Comparison of ENCODE assay signal across 8 mouse cellular contexts in genomic region chr2:50296109-50296986, GRCm38 (mm10). TPM values are rescaled to one million over a fixed set of nuclear protein-coding genes. Genes with fewer than 3 reads are reported as not detected.
DNase-seq lines count a peak whose midpoint lies in the region; ATAC-seq and TF ChIP-seq lines count a peak whose summit lies in the region.

Gene Mmadhc, minus strand, starts transcription at chr2:50296801.

- H3K4me1 ChIP-seq in cerebellum, adult 2 months (ENCODE audit: control insufficient read depth, insufficient read depth, low read length) = no peaks in the 10 kb centered on the region; the same call in 1 of the 2 replicates
- H3K4me1 ChIP-seq in forebrain, postnatal 0 days (ENCODE audit: insufficient read depth) = peaks cover 16% of the 10 kb centered on the region
- H3K4me1 ChIP-seq in lung, postnatal 0 days (ENCODE audit: insufficient read depth, low read depth, low read length) = peaks cover 12% of the 10 kb centered on the region; the same call in 1 of the 2 replicates

- no peaks in the 10 kb centered on the region for H3K27me3 ChIP-seq in cerebellum, adult 2 months (ENCODE audit: control insufficient read depth, insufficient read depth, low read length)
- H3K27me3 ChIP-seq in forebrain, postnatal 0 days (ENCODE audit: insufficient read depth, low read length) = no peaks in the 10 kb centered on the region
- H3K27me3 ChIP-seq in lung, postnatal 0 days (replicated peaks; ENCODE audit: insufficient read depth, low read length) = no peaks in the 10 kb centered on the region

- H3K4me3 ChIP-seq in cerebellum, adult 2 months (replicated peaks; ENCODE audit: insufficient read depth, low read depth, low read length) = peak within 1 kb of the TSS; percentile 96
- H3K4me3 ChIP-seq in forebrain, postnatal 0 days (ENCODE audit: low read depth, low read length) = peak within 1 kb of the TSS; percentile 86
- H3K4me3 ChIP-seq in lung, postnatal 0 days (ENCODE audit: low read depth, low read length) = peak within 1 kb of the TSS; percentile 63

- H3K9ac ChIP-seq in forebrain, postnatal 0 days = peak within 1 kb of the TSS; percentile 97
- peak within 1 kb of the TSS; percentile 94 for H3K9ac ChIP-seq in lung, postnatal 0 days (replicated peaks; ENCODE audit: low read depth)

- peak within 1 kb of the TSS; percentile 51 for H3K4me2 ChIP-seq in forebrain, postnatal 0 days (ENCODE audit: low read depth)
- H3K4me2 ChIP-seq in lung, postnatal 0 days (replicated peaks; ENCODE audit: low read depth, low read length) = peak within 1 kb of the TSS; percentile 52

- TF ChIP-seq POLR2A in cerebellum, adult 2 months (IDR thresholded peaks at IDR 0.05; ENCODE audit: borderline replicate concordance, insufficient read depth, low read length) = peak; percentile 91

- ATAC-seq in forebrain, postnatal 0 days = peak; percentile 98
- peak; percentile 98 for ATAC-seq in lung, postnatal 0 days

- H3K36me3 ChIP-seq in forebrain, postnatal 0 days (ENCODE audit: insufficient read depth) = peaks cover under 1% of the 10 kb centered on the region; the same call in 1 of the 2 replicates
- H3K36me3 ChIP-seq in lung, postnatal 0 days (ENCODE audit: insufficient read depth, low read length) = no peaks in the 10 kb centered on the region

- no peak for TF ChIP-seq EP300 in lung, postnatal 0 days (IDR thresholded peaks at IDR 0.05)

- TF ChIP-seq CTCF in cerebellum, adult 2 months (IDR thresholded peaks at IDR 0.05; ENCODE audit: borderline replicate concordance, insufficient read depth, low read depth, low read length) = no peak
- no peak for TF ChIP-seq CTCF in forebrain, postnatal 0 days (IDR thresholded peaks at IDR 0.05; ENCODE audit: low read depth)
- no peak for TF ChIP-seq CTCF in lung, postnatal 0 days (IDR thresholded peaks at IDR 0.05)

- WGBS in cerebellum, adult 2 months = under 1% methylated on average over 58 of the region's 58 CpGs
- under 1% methylated on average over 57 of the region's 58 CpGs for WGBS in forebrain, postnatal 0 days
- under 1% methylated on average over 58 of the region's 58 CpGs for WGBS in lung, postnatal 0 days

- peak within 1 kb of the TSS; percentile 86 for H3K27ac ChIP-seq in cerebellum, adult 2 months (ENCODE audit: insufficient read depth, low read length)
- peak within 1 kb of the TSS; percentile 89 for H3K27ac ChIP-seq in forebrain, postnatal 0 days (ENCODE audit: low read depth, low read length)
- H3K27ac ChIP-seq in lung, postnatal 0 days (ENCODE audit: low read length) = peak within 1 kb of the TSS; percentile 95

- H3K9me3 ChIP-seq in forebrain, postnatal 0 days (ENCODE audit: low read length) = no peaks in the 10 kb centered on the region
- no peaks in the 10 kb centered on the region for H3K9me3 ChIP-seq in lung, postnatal 0 days (ENCODE audit: low read length)

- peak; percentile 92 for DNase-seq in MEL-GATA-1-ER (ENCODE audit: extremely low read depth, low read depth)
- peak; percentile 94 for DNase-seq in cerebellum, adult 2 months
- DNase-seq in forebrain, postnatal 0 days = peak; percentile 95
- DNase-seq in heart, postnatal 4 days = peak; percentile 94
- DNase-seq in layer of hippocampus, adult 9-11 months = peak; percentile 92
- DNase-seq in lung, postnatal 0 days (ENCODE audit: low spot score) = peak; percentile 98
- peak; percentile 84 for DNase-seq in ovary, postnatal 14 days (ENCODE audit: low spot score)
- DNase-seq in thymus, postnatal 14 days = peak; percentile 91

RNA-seq across cellular contexts. Expression of gene Mmadhc, which starts in this region (rescaled TPM):
- 70.0 and 70.5 TPM in 2 replicates for polyA plus RNA-seq in cerebellum, adult 2 months (2012; rRNA removed)
- total RNA-seq in forebrain, postnatal 0 days (2014; rRNA removed) = 60.0 and 60.9 TPM in 2 replicates
- 132 and 142 TPM in 2 replicates for polyA plus RNA-seq in forebrain, postnatal 0 days (2015; fragmentation: Nextera tagmentation; extraction: Ambion mirVana)
- 100 to 1,000 TPM; 133 to 135 TPM for total RNA-seq in heart, postnatal 4 days (2021)
- 102 and 109 TPM in 2 replicates for polyA plus RNA-seq in lung, postnatal 0 days (2015; fragmentation: Nextera tagmentation; extraction: Ambion mirVana)

Comparison
In these comparisons a context has a peak if more than half of its experiments do, and no peak if none do; other contexts are left out.
1. Peak in every context shown above with its lines: DNase-seq, ATAC-seq, H3K4me3 ChIP-seq and H3K27ac ChIP-seq.